Mouse (Mus musculus) CH12.LX (cell line): ENCODE data around the gene Celsr2. TPM values are rescaled to one million over a fixed set of nuclear protein-coding genes. Genes with fewer than 3 reads are reported as not detected.
A peak's percentile ranks its signal among the peaks of the same experiment; 100 is the strongest.

Experiments
- DNase-seq: peaks from one replicate; pipeline ENCODE4 v3.0.0-alpha.2; 2013; ENCODE audit errors: extremely low read depth
- H3K27ac ChIP-seq: 2 replicates; pipeline ENCODE4 v1.5.1; 2012; ENCODE audit warnings: low read depth, mild to moderate bottlenecking, control low read depth, moderate library complexity; ENCODE audit not compliant: insufficient read depth
- H3K27me3 ChIP-seq: replicated peaks from 2 replicates; pipeline ENCODE3; 2012; ENCODE audit warnings: inconsistent platforms
- H3K36me3 ChIP-seq, 2 experiments: replicated peaks in 1 of 2; 2 replicates each; pipeline versions ENCODE3 to v1.6.1; 2012; ENCODE audit warnings: inconsistent platforms in 1 of 2, low read length in 1 of 2, mild to moderate bottlenecking in 1 of 2, mixed read lengths in 1 of 2, moderate library complexity in 1 of 2; ENCODE audit not compliant: control insufficient read depth in 1 of 2, insufficient read depth in 1 of 2
- H3K4me1 ChIP-seq, 2 experiments: 2 replicates each; pipeline ENCODE4 v1.6.1; 2012; ENCODE audit warnings: inconsistent platforms in 1 of 2, moderate library complexity in 1 of 2; ENCODE audit not compliant: insufficient read depth in 2 of 2, control insufficient read depth in 1 of 2
- H3K4me2 ChIP-seq: 2 replicates; pipeline ENCODE4 v1.6.1; 2012; ENCODE audit warnings: low read depth, mild to moderate bottlenecking, control low read depth; ENCODE audit not compliant: poor library complexity, insufficient read depth, severe bottlenecking
- H3K4me3 ChIP-seq, 3 experiments: fragments of 150-350 bp in 1 of 3; sonication (generic) in 1 of 3; replicated peaks in 1 of 3; 2 replicates each; pipeline versions ENCODE3 to v1.5.1; 2011 to 2012; ENCODE audit warnings: low read depth in 2 of 3, low read length in 2 of 3, mild to moderate bottlenecking in 2 of 3, moderate library complexity in 2 of 3, control low read depth in 1 of 3, improper control_type of control experiment in 1 of 3, inconsistent platforms in 1 of 3, mixed read lengths in 1 of 3; ENCODE audit not compliant: poor library complexity in 1 of 3
- H3K79me2 ChIP-seq: replicated peaks from 2 replicates; pipeline ENCODE4 v1.6.1; 2012; ENCODE audit warnings: mild to moderate bottlenecking, moderate library complexity; ENCODE audit not compliant: control insufficient read depth, poor library complexity, insufficient read depth, severe bottlenecking; ENCODE audit errors: extremely low read depth
- H3K9ac ChIP-seq: 2 replicates; pipeline ENCODE4 v1.6.1; 2012; ENCODE audit warnings: low read depth, mild to moderate bottlenecking, control low read depth, moderate library complexity; ENCODE audit not compliant: insufficient read depth
- H3K9me3 ChIP-seq: replicated peaks from 2 replicates; pipeline ENCODE3; 2012; ENCODE audit warnings: low read length, inconsistent platforms, mixed read lengths
- BHLHE40 ChIP-seq: IDR thresholded peaks from 2 replicates; pipeline ENCODE4 v1.6.1; 2011; ENCODE audit warnings: mild to moderate bottlenecking, low read depth, low read length, improper control_type of control experiment
- CHD1 ChIP-seq: IDR thresholded peaks from 2 replicates; pipeline ENCODE4 v1.6.1; 2012; ENCODE audit warnings: low read depth, low read length, improper control_type of control experiment, inconsistent platforms
- CHD2 ChIP-seq: IDR thresholded peaks from 2 replicates; pipeline ENCODE4 v1.6.1; 2011; ENCODE audit warnings: low read length, improper control_type of control experiment
- CTCF ChIP-seq, 2 experiments: IDR thresholded peaks in 1 of 2; conservative IDR thresholded peaks in 1 of 2; 2 replicates each; pipeline ENCODE4 v1.5.1; 2011 to 2012; ENCODE audit warnings: low read depth in 2 of 2, low read length in 2 of 2, improper control_type of control experiment in 1 of 2, inconsistent platforms in 1 of 2, mild to moderate bottlenecking in 1 of 2, moderate library complexity in 1 of 2
- ELF1 ChIP-seq: IDR thresholded peaks from 2 replicates; pipeline ENCODE4 v1.6.1; 2014; ENCODE audit warnings: low read depth, mild to moderate bottlenecking, inconsistent platforms, low read length, improper control_type of control experiment
- EP300 ChIP-seq: IDR thresholded peaks from 2 replicates; pipeline ENCODE4 v1.6.1; 2011; ENCODE audit warnings: low read length, improper control_type of control experiment
- IRF4 ChIP-seq: IDR thresholded peaks from 2 replicates; pipeline ENCODE4 v1.6.1; 2014; ENCODE audit warnings: low read depth, mild to moderate bottlenecking, inconsistent platforms, low read length, improper control_type of control experiment
- JUN ChIP-seq: IDR thresholded peaks from 2 replicates; pipeline ENCODE4 v1.6.1; 2011; ENCODE audit warnings: low read depth, mild to moderate bottlenecking, low read length, improper control_type of control experiment, moderate library complexity; ENCODE audit not compliant: insufficient read depth
- MAFK ChIP-seq: IDR thresholded peaks from 2 replicates; pipeline ENCODE4 v1.6.1; 2011; ENCODE audit warnings: low read length, improper control_type of control experiment; ENCODE audit not compliant: insufficient replicate concordance
- MEF2A ChIP-seq: IDR thresholded peaks from 2 replicates; pipeline ENCODE4 v1.6.1; 2014; ENCODE audit warnings: low read depth, mild to moderate bottlenecking, inconsistent platforms, low read length, improper control_type of control experiment, borderline replicate concordance
- MYC ChIP-seq: IDR thresholded peaks from 2 replicates; pipeline ENCODE4 v1.6.1; 2011; ENCODE audit warnings: low read depth, mild to moderate bottlenecking, improper control_type of control experiment, low read length
- NELFE ChIP-seq: IDR thresholded peaks from 2 replicates; pipeline ENCODE4 v1.6.1; 2011; ENCODE audit warnings: low read depth, low read length, improper control_type of control experiment
- SMC3 ChIP-seq: IDR thresholded peaks from 2 replicates; pipeline ENCODE4 v1.6.1; 2011; ENCODE audit warnings: low read depth, low read length, improper control_type of control experiment
- UBTF ChIP-seq: IDR thresholded peaks from 2 replicates; pipeline ENCODE4 v1.6.1; 2012; ENCODE audit warnings: low read depth, mild to moderate bottlenecking, inconsistent platforms, low read length, improper control_type of control experiment, moderate library complexity
- USF2 ChIP-seq: conservative IDR thresholded peaks from 2 replicates; pipeline ENCODE4 v1.6.1; 2011; ENCODE audit warnings: low read depth, low read length, improper control_type of control experiment
- ZC3H11A ChIP-seq: IDR thresholded peaks from 2 replicates; pipeline ENCODE4 v1.6.1; 2012; ENCODE audit warnings: low read depth, mild to moderate bottlenecking, inconsistent platforms, low read length, improper control_type of control experiment
- ZMIZ1 ChIP-seq: IDR thresholded peaks from 2 replicates; pipeline ENCODE4 v1.6.1; 2012; ENCODE audit warnings: low read depth, mild to moderate bottlenecking, inconsistent platforms, low read length, improper control_type of control experiment
- dilution Hi-C: fragments of 300-500 bp; cut with MboI; formaldehyde crosslinking; loops from 2 replicates; pipeline ENCODE4 v1.14.3; 2020; ENCODE audit warnings: low sequenced_read_pairs; ENCODE audit not compliant: extremely low pct_unique_long_range_greater_than_20kb, extremely low pct_ligation_motif_present
- in situ Hi-C: fragments of 300-500 bp; cut with MboI; formaldehyde crosslinking; loops from 3 replicates; pipeline ENCODE4 v1.14.3; 2019; ENCODE audit warnings: low sequenced_read_pairs, low pct_ligation_motif_present, low pct_unique_long_range_greater_than_20kb, mixed read lengths
- polyA plus RNA-seq: library from polyadenylated mRNA; unstranded; fragments of >175 nt; gene quantifications from 2 replicates; pipeline ENCODE4 v1.2.1, GENCODE M21; 2012; ENCODE audit warnings: low read depth; ENCODE audit not compliant: insufficient read length
- total RNA-seq, 2 experiments: library from RNA; depleted of rRNA; stranded (reverse); fragments of 300-350 nt in 1 of 2; fragments of >200 nt in 1 of 2; gene quantifications; 2 replicates each; pipeline ENCODE4 v1.2.3; 2012 to 2014

Celsr2 gene
- total and polyA plus RNA-seq, 3 experiments: not detected

DNA sequence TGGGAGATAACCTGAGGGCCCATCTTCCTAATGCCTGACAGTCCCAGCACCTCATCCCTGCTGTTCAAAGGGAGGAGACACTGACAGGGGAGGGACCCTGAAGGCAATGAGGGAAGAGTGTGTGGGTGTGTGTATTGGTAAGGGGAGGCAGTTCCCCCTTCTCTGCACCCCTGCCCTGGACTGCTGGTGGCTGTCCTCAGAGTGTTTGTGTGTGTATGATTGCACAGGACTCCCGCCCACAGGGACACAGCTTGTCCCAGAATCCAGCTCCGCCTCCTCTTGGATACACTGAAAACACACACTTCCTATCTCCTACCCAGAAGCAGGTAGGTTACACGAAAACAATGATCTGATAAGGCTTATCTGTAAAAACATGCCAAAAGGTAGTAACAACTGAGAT lies 60.1 kb downstream of the Celsr2 start:
- H3K4me1 ChIP-seq: no peaks in the 10 kb centered on the region
- H3K36me3 ChIP-seq: peaks cover 0 to 40% of the 10 kb centered on the region in 2 experiments
- H3K4me3 ChIP-seq: no peak overlapping the region
- in situ Hi-C loops: no loop called here
- H3K9me3 ChIP-seq: no peaks in the 10 kb centered on the region
- DNase-seq: no peak
- no peak overlapping the region for H3K27ac ChIP-seq
- H3K4me2 ChIP-seq: no peak overlapping the region
- no peak for TF ChIP-seq CHD2
- no peak for TF ChIP-seq CHD1
- TF ChIP-seq BHLHE40: no peak
- no peak overlapping the region for H3K9ac ChIP-seq
- dilution Hi-C loops: no loop called here
- no peaks in the 10 kb centered on the region for H3K79me2 ChIP-seq
- no peaks in the 10 kb centered on the region for H3K27me3 ChIP-seq

DNA sequence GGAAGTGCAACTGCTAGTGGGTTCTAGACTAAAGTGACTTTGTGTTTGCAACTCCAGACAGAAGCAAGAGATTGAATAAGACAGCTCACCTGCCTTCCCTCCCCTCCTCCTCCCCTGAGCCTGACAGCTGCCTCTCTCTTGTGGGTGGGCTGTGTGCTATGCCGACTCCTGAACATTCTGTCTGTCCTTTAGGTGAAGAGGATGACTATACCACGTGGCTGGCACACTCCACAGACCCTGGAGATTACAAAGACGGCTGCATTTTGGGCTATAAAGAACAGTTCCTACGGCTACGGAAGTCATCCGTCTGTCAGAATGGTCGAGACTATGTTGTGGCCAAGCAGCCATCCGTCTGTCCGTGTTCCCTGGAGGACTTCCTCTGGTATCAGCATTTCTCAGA lies 67.0 kb downstream of the Celsr2 start:
- no peak overlapping the region for H3K27ac ChIP-seq
- no peak overlapping the region for H3K4me3 ChIP-seq
- peaks cover 14 to 49% of the 10 kb centered on the region in 2 experiments for H3K4me1 ChIP-seq
- TF ChIP-seq UBTF (no peak), ZMIZ1 (no peak), JUN (no peak), USF2 (no peak), MEF2A (no peak), CTCF (conservative IDR thresholded peaks at IDR 0.05 in 1 of 2, IDR thresholded peaks at IDR 0.05 in 1 of 2; ENCODE audit: low read depth in 2 of 2, low read length in 2 of 2) (no peak), MYC (no peak), NELFE (no peak), IRF4 (no peak), ELF1 (no peak), CHD2 (no peak), MAFK (no peak)
- DNase-seq: peak; percentile 31
- no peak overlapping the region for H3K4me2 ChIP-seq
- H3K9me3 ChIP-seq: no peaks in the 10 kb centered on the region
- peaks cover 0 to 26% of the 10 kb centered on the region in 2 experiments for H3K36me3 ChIP-seq
- H3K9ac ChIP-seq: no peak overlapping the region
- no peaks in the 10 kb centered on the region for H3K79me2 ChIP-seq
- no peaks in the 10 kb centered on the region for H3K27me3 ChIP-seq
- in situ Hi-C loops: no loop called here
- dilution Hi-C loops: no loop called here

GRCm38 (mm10) chr3:108345855-108346254 lies 69.5 kb downstream of the Celsr2 start:
- no peaks in the 10 kb centered on the region for H3K9me3 ChIP-seq
- peaks cover 14 to 49% of the 10 kb centered on the region in 2 experiments for H3K4me1 ChIP-seq
- no peak overlapping the region for H3K4me3 ChIP-seq
- no peak for TF ChIP-seq EP300
- TF ChIP-seq ZC3H11A: no peak
- TF ChIP-seq SMC3: no peak
- no peak for TF ChIP-seq NELFE
- no peaks in the 10 kb centered on the region for H3K27me3 ChIP-seq
- H3K4me2 ChIP-seq: no peak overlapping the region
- dilution Hi-C loops: no loop called here
- H3K36me3 ChIP-seq: peaks cover 0 to 16% of the 10 kb centered on the region in 2 experiments
- no peak overlapping the region for H3K27ac ChIP-seq
- in situ Hi-C loops: no loop called here
- no peak overlapping the region for H3K9ac ChIP-seq
- peak; percentile 40 for DNase-seq
- H3K79me2 ChIP-seq: no peaks in the 10 kb centered on the region
